ENCODE assay signal across 8 mouse cellular contexts in the genomic region with DNA sequence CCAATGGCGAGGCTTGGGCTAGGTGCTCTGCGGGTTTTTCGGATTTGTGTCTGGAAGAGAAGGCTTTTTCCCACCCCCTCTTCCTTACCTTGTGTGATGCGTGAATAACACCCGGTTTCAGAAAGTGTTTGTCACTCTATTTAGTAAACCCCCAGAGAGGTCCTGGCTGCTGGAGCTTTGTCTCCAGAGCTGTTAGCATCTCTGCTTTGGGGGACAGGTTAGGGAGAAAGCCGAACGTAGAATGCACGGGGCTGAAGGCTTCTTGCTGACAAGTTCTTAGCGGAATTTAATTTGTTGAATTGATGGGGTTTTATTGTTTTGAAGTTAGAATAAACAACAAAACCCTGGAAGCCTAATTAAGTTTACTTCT. TPM values are rescaled to one million over a fixed set of nuclear protein-coding genes. Genes with fewer than 3 reads are reported as not detected.
A peak's percentile ranks its signal among the peaks of the same experiment; 100 is the strongest.
DNase-seq lines count a peak whose midpoint lies in the region; ATAC-seq lines count a peak whose summit lies in the region.

No protein-coding gene starts in this region.

- DNase-seq in kidney, adult 18-20 months: no peak
- no peak for DNase-seq in midbrain, embryonic 14.5 days
- no peak for DNase-seq in frontal cortex, postnatal 10 days (ENCODE audit: low spot score in 2 of 2)
- no peak for DNase-seq in left cerebral cortex, adult 11 months (ENCODE audit: low spot score)
- no peak for DNase-seq in cerebellum, adult 8-10 months

- H3K4me1 ChIP-seq in kidney, embryonic 15.5 days: no peaks in the 10 kb centered on the region
- H3K4me1 ChIP-seq in brown adipose tissue, adult 24 weeks (ENCODE audit: control insufficient read depth, insufficient read depth, insufficient read length, low read length): peaks cover 2% of the 10 kb centered on the region; the same call in 1 of the 2 replicates
- H3K4me1 ChIP-seq in hindbrain, embryonic 16.5 days (ENCODE audit: control insufficient read depth, insufficient read depth, low read depth, low read length): no peaks in the 10 kb centered on the region; the same call in 1 of the 2 replicates
- H3K4me1 ChIP-seq in midbrain, embryonic 14.5 days (ENCODE audit: control insufficient read depth, insufficient read depth, low read length): no peaks in the 10 kb centered on the region

- peaks cover 20% of the 10 kb centered on the region; the same call in 1 of the 2 replicates for H3K36me3 ChIP-seq in kidney, embryonic 15.5 days
- no peaks in the 10 kb centered on the region for H3K36me3 ChIP-seq in hindbrain, embryonic 16.5 days (ENCODE audit: control insufficient read depth, insufficient read depth, low read length)
- peaks cover 5% of the 10 kb centered on the region; the same call in 1 of the 2 replicates for H3K36me3 ChIP-seq in midbrain, embryonic 14.5 days (ENCODE audit: control insufficient read depth, insufficient read depth, low read length)

- under 1% methylated on average over 9 of the region's 9 CpGs for WGBS in kidney, embryonic 15.5 days
- 0% methylated on average over 9 of the region's 9 CpGs for WGBS in hindbrain, embryonic 16.5 days
- WGBS in midbrain, embryonic 14.5 days: under 1% methylated on average over 9 of the region's 9 CpGs

- no peaks in the 10 kb centered on the region for H3K27me3 ChIP-seq in kidney, embryonic 15.5 days
- H3K27me3 ChIP-seq in hindbrain, embryonic 16.5 days (replicated peaks; ENCODE audit: control insufficient read depth, insufficient read depth, low read length): no peaks in the 10 kb centered on the region
- H3K27me3 ChIP-seq in midbrain, embryonic 14.5 days (ENCODE audit: control insufficient read depth, insufficient read depth, low read length): no peaks in the 10 kb centered on the region

- peak overlapping the region; percentile 82 for H3K27ac ChIP-seq in kidney, embryonic 15.5 days
- peak overlapping the region; percentile 84 for H3K27ac ChIP-seq in brown adipose tissue, adult 24 weeks (replicated peaks; ENCODE audit: low read depth, low read length)
- peak overlapping the region; percentile 89 for H3K27ac ChIP-seq in hindbrain, embryonic 16.5 days (ENCODE audit: low read depth, low read length)
- peak overlapping the region; percentile 89 for H3K27ac ChIP-seq in midbrain, embryonic 14.5 days (replicated peaks; ENCODE audit: low read depth, low read length)

- H3K9ac ChIP-seq in kidney, embryonic 15.5 days: peak overlapping the region; percentile 69
- peak overlapping the region; percentile 71 for H3K9ac ChIP-seq in hindbrain, embryonic 16.5 days (ENCODE audit: low read depth, low read length)
- H3K9ac ChIP-seq in midbrain, embryonic 14.5 days (replicated peaks; ENCODE audit: low read length): peak overlapping the region; percentile 84

- H3K4me2 ChIP-seq in kidney, embryonic 15.5 days: peak overlapping the region; percentile 67
- peak overlapping the region; percentile 62 for H3K4me2 ChIP-seq in hindbrain, embryonic 16.5 days (ENCODE audit: low read length)
- peak overlapping the region; percentile 62 for H3K4me2 ChIP-seq in midbrain, embryonic 14.5 days (ENCODE audit: low read length)

- H3K4me3 ChIP-seq in kidney, embryonic 15.5 days (replicated peaks): peak overlapping the region; percentile 73
- H3K4me3 ChIP-seq in brown adipose tissue, adult 24 weeks (ENCODE audit: insufficient read depth, low read depth, low read length): peak overlapping the region; percentile 100
- peak overlapping the region; percentile 75 for H3K4me3 ChIP-seq in hindbrain, embryonic 16.5 days (ENCODE audit: low read length)
- peak overlapping the region; percentile 82 for H3K4me3 ChIP-seq in midbrain, embryonic 14.5 days (replicated peaks; ENCODE audit: low read depth, low read length)

- no peaks in the 10 kb centered on the region for H3K9me3 ChIP-seq in kidney, embryonic 15.5 days (replicated peaks)
- no peaks in the 10 kb centered on the region for H3K9me3 ChIP-seq in hindbrain, embryonic 16.5 days (ENCODE audit: control insufficient read depth, low read length)
- no peaks in the 10 kb centered on the region for H3K9me3 ChIP-seq in midbrain, embryonic 14.5 days (ENCODE audit: control insufficient read depth, low read length)

- peak; percentile 68 for ATAC-seq in kidney, embryonic 15.5 days (replicated peaks; ENCODE audit: low FRiP score)
- peak; percentile 88 for ATAC-seq in hindbrain, embryonic 16.5 days
- ATAC-seq in midbrain, embryonic 14.5 days (ENCODE audit: low FRiP score, low TSS enrichment): peak; percentile 70

RNA-seq across cellular contexts. Expression of gene Zcchc4, which starts 8.0 kb away (rescaled TPM):
- 17.7 and 18.3 TPM in 2 replicates for polyA plus RNA-seq in kidney, embryonic 15.5 days (2015; fragmentation: Nextera tagmentation; extraction: Ambion mirVana)
- polyA plus RNA-seq in brown adipose tissue, adult 24 weeks (2012; ENCODE audit: insufficient read depth, insufficient read length, missing spikeins): 5.2 and 9.2 TPM in 2 replicates
- polyA plus RNA-seq in hindbrain, embryonic 16.5 days (2015; fragmentation: Nextera tagmentation; extraction: Ambion mirVana): 10.6 and 11.1 TPM in 2 replicates
- 8.2 and 13.1 TPM in 2 replicates for polyA plus RNA-seq in midbrain, embryonic 14.5 days (2014; fragmentation: Nextera tagmentation; extraction: Ambion mirVana)

RNA-seq across cellular contexts. Expression of gene Pi4k2b, which starts 41.9 kb away (rescaled TPM):
- polyA plus RNA-seq in kidney, embryonic 15.5 days (2015; fragmentation: Nextera tagmentation; extraction: Ambion mirVana): 22.4 and 23.7 TPM in 2 replicates
- polyA plus RNA-seq in brown adipose tissue, adult 24 weeks (2012; ENCODE audit: insufficient read depth, insufficient read length, missing spikeins): 8.8 and 11.1 TPM in 2 replicates
- polyA plus RNA-seq in hindbrain, embryonic 16.5 days (2015; fragmentation: Nextera tagmentation; extraction: Ambion mirVana): 3.6 and 4.8 TPM in 2 replicates
- 3.9 and 6.8 TPM in 2 replicates for polyA plus RNA-seq in midbrain, embryonic 14.5 days (2014; fragmentation: Nextera tagmentation; extraction: Ambion mirVana)

RNA-seq across cellular contexts. Expression of gene Anapc4, which starts 50.6 kb away (rescaled TPM):
- 103 TPM in 2 replicates for polyA plus RNA-seq in kidney, embryonic 15.5 days (2015; fragmentation: Nextera tagmentation; extraction: Ambion mirVana)
- polyA plus RNA-seq in brown adipose tissue, adult 24 weeks (2012; ENCODE audit: insufficient read depth, insufficient read length, missing spikeins): 35.5 and 37.1 TPM in 2 replicates
- 101 TPM in 2 replicates for polyA plus RNA-seq in hindbrain, embryonic 16.5 days (2015; fragmentation: Nextera tagmentation; extraction: Ambion mirVana)
- 96.8 and 131 TPM in 2 replicates for polyA plus RNA-seq in midbrain, embryonic 14.5 days (2014; fragmentation: Nextera tagmentation; extraction: Ambion mirVana)
